Mouse (Mus musculus): ENCODE data around the gene Bean1. TPM values are rescaled to one million over a fixed set of nuclear protein-coding genes. Genes with fewer than 3 reads are reported as not detected.
A peak's percentile ranks its signal among the peaks of the same experiment; 100 is the strongest.

Bean1 gene
- polyA plus RNA-seq (2015; fragmentation: Nextera tagmentation; extraction: Ambion mirVana), result 0.76 and 0.94 TPM in 2 replicates

DNA sequence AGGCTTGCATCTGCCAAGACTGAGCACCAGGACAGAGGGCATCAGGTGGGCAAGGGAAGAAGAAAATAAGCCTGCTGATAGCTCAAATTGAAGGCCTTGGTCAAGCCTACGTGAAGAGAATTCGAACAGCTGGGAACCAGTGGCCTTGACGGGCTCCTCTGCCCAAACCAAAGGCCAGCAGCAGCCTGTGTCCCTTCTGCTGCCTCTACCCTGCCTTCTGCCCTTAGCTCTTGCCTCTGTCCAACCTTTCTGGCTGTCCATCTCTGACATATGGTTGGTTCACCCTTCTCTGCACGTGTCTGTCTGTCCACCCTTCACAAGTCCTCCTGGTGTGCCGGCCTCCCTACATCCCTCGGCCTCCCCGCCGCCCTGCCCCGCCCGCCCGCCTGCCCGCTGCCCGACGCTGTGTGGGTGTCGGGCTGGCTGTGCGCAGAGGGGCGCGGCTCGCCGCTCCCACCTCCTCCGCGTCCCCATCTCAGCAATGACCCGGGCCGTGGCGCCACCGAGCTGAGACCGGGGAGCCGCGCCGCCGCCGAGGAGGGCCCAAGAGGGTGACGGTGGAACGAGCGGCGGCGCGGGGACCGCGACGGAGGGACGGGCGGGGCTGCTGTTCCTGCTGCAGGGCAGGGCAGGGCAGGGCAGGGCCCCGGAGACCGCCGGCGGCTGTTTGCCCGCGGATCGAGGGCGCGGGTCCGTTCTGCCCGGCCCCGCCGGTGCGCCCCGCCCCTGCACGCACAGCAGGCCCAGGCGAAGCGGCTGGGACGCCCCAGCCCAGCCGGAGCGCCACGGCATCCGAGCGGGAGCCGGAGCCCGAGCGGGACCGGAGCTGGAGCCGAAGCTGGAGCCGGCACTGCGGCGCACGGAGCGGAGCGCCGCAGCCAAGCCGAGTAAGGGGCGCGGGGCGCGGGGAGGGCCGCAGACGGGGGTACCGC lies at the start of gene Bean1:
TSS of gene Bean1 (plus strand) at position 325 of the 932 bp plus-strand sequence.
- 2% methylated on average over 71 of the region's 87 CpGs for WGBS
- peak within 1 kb of the TSS; percentile 74 for H3K9ac ChIP-seq (ENCODE audit: low read length)
- no peaks in the 10 kb centered on the region for H3K36me3 ChIP-seq (ENCODE audit: control insufficient read depth, insufficient read depth)
- peak within 1 kb of the TSS; percentile 62 for H3K4me3 ChIP-seq (ENCODE audit: low read length)
- no peak within 1 kb of the TSS for H3K27ac ChIP-seq (ENCODE audit: low read length)
- H3K9me3 ChIP-seq (replicated peaks; ENCODE audit: control insufficient read depth, low read length), result no peaks in the 10 kb centered on the region
- peak within 1 kb of the TSS; percentile 99 for H3K4me2 ChIP-seq (ENCODE audit: low read depth, low read length)
- H3K4me1 ChIP-seq (ENCODE audit: control insufficient read depth, insufficient read depth, low read length), result peaks cover 4% of the 10 kb centered on the region; the same call in 1 of the 2 replicates
- peak; percentile 85 for ATAC-seq (replicated peaks; ENCODE audit: extremely low read depth, insufficient read depth, low FRiP score)
- H3K27me3 ChIP-seq (ENCODE audit: control insufficient read depth, insufficient read depth, low read length), result peaks cover 50% of the 10 kb centered on the region

DNA sequence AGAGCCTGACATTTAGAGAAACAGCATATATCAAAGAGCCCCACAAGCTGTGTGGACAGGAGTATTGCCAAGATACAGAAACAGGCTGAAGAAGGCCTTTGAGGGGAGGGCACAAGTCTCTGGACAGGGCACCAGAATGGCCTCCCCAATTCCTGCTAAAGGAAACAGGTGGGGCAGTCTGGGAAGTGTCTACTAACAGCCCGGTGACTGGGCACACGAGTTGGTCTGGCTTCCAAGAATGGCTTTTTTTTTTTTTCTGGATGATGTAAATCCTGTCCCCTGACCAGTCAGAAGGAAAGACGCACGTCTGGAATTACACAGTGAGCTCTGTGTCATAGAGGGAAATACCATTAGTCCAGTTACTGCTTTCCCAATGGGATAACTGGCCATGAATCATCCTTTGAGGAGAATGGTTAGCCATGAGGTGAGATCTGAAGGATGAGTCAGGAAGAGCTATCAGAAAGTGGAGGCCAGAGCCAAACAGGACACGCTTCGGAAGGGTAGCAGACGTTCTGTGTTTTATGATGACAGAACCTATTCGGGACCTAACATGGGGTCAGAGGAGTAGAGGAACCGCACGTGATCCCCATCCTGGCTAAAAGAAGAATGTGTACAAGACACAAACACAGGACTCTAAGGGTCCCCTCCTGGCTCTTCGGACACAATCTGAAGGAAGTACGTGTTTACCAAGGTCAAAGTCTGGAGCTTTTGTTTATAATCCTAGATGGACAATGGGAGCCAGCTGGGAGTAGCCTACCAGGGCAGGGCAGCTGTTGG lies 48.4 kb upstream of the Bean1 start:
- no peaks in the 10 kb centered on the region for H3K9me3 ChIP-seq (replicated peaks; ENCODE audit: control insufficient read depth, low read length)
- ATAC-seq (replicated peaks; ENCODE audit: extremely low read depth, insufficient read depth, low FRiP score), result no peak
- H3K36me3 ChIP-seq (ENCODE audit: control insufficient read depth, insufficient read depth), result no peaks in the 10 kb centered on the region
- no peaks in the 10 kb centered on the region for H3K27me3 ChIP-seq (ENCODE audit: control insufficient read depth, insufficient read depth, low read length)
- 74% methylated on average over 12 of the region's 12 CpGs for WGBS
- H3K27ac ChIP-seq (ENCODE audit: low read length), result no peak overlapping the region
- H3K4me3 ChIP-seq (ENCODE audit: low read length), result no peak overlapping the region
- H3K4me1 ChIP-seq (ENCODE audit: control insufficient read depth, insufficient read depth, low read length), result no peaks in the 10 kb centered on the region; the same call in 1 of the 2 replicates
- H3K9ac ChIP-seq (ENCODE audit: low read length), result no peak overlapping the region
- no peak overlapping the region for H3K4me2 ChIP-seq (ENCODE audit: low read depth, low read length)

DNA sequence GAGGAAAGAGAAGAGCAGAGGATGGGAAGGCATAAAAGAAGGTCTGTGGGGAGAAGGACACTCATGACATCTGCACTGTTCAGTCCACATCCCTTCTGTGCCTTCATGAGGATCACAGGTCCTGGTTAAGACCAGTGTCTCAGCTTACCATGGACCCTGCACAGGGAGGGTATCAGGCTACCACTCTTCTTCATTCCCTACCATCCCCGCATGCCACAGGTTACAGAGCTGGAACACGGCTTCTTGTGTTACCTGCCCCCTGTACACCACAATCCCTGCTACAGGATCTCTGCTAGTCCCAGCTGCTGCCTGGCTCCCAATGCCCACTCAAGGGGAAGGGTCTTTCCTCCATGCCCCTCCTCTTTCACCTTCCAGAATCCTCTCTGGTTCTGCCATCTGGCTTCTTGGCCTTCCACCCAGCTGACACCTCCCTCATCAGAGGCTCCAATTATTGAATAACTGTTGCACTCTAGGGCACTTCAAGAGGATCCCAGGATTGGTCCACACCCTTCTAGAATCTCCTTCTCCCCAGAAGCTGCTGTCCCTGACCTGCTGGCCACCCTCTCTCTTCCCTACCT lies 47.1 kb upstream of the Bean1 start:
- Histone ChIP-seq H3K4me1 (ENCODE audit: control insufficient read depth, insufficient read depth, low read length) (no peaks in the 10 kb centered on the region; the same call in 1 of the 2 replicates), H3K4me2 (ENCODE audit: low read depth, low read length) (no peak overlapping the region), H3K36me3 (ENCODE audit: control insufficient read depth, insufficient read depth) (no peaks in the 10 kb centered on the region), H3K9ac (ENCODE audit: low read length) (no peak overlapping the region), H3K27ac (ENCODE audit: low read length) (no peak overlapping the region), H3K27me3 (ENCODE audit: control insufficient read depth, insufficient read depth, low read length) (no peaks in the 10 kb centered on the region), H3K9me3 (replicated peaks; ENCODE audit: control insufficient read depth, low read length) (no peaks in the 10 kb centered on the region), H3K4me3 (ENCODE audit: low read length) (no peak overlapping the region)
- no peak for ATAC-seq (replicated peaks; ENCODE audit: extremely low read depth, insufficient read depth, low FRiP score)
- WGBS, result 83% methylated on average over 2 of the region's 2 CpGs

GRCm38 (mm10) chr8:104124534-104124933 lies 45.7 kb upstream of the Bean1 start:
- H3K27me3 ChIP-seq (ENCODE audit: control insufficient read depth, insufficient read depth, low read length), result no peaks in the 10 kb centered on the region
- H3K4me3 ChIP-seq (ENCODE audit: low read length), result no peak overlapping the region
- 75% methylated on average over 5 of the region's 5 CpGs for WGBS
- no peaks in the 10 kb centered on the region; the same call in 1 of the 2 replicates for H3K4me1 ChIP-seq (ENCODE audit: control insufficient read depth, insufficient read depth, low read length)
- no peak overlapping the region for H3K9ac ChIP-seq (ENCODE audit: low read length)
- ATAC-seq (replicated peaks; ENCODE audit: extremely low read depth, insufficient read depth, low FRiP score), result no peak
- no peak overlapping the region for H3K27ac ChIP-seq (ENCODE audit: low read length)
- H3K36me3 ChIP-seq (ENCODE audit: control insufficient read depth, insufficient read depth), result peaks cover 3% of the 10 kb centered on the region; the same call in 1 of the 2 replicates
- H3K9me3 ChIP-seq (replicated peaks; ENCODE audit: control insufficient read depth, low read length), result no peaks in the 10 kb centered on the region
- H3K4me2 ChIP-seq (ENCODE audit: low read depth, low read length), result no peak overlapping the region

- Histone ChIP-seq H3K4me3 (ENCODE audit: low read length) (no peak overlapping the region), H3K27ac (ENCODE audit: low read length) (peak overlapping the region; percentile 33; the same call in 1 of the 2 replicates)
- ATAC-seq (replicated peaks; ENCODE audit: extremely low read depth, insufficient read depth, low FRiP score), result peak; percentile 73; the same call in 1 of the 2 replicates
These were observed 42.9 kb upstream of the Bean1 start for GRCm38 (mm10) chr8:104127160-104127883.

GRCm38 (mm10) chr8:104130916-104131315 lies 39.3 kb upstream of the Bean1 start:
- Histone ChIP-seq H3K9me3 (replicated peaks; ENCODE audit: control insufficient read depth, low read length) (no peaks in the 10 kb centered on the region), H3K27ac (ENCODE audit: low read length) (no peak overlapping the region), H3K4me3 (ENCODE audit: low read length) (no peak overlapping the region), H3K36me3 (ENCODE audit: control insufficient read depth, insufficient read depth) (peaks cover 3% of the 10 kb centered on the region; the same call in 1 of the 2 replicates), H3K4me1 (ENCODE audit: control insufficient read depth, insufficient read depth, low read length) (no peaks in the 10 kb centered on the region; the same call in 1 of the 2 replicates), H3K4me2 (ENCODE audit: low read depth, low read length) (no peak overlapping the region), H3K27me3 (ENCODE audit: control insufficient read depth, insufficient read depth, low read length) (no peaks in the 10 kb centered on the region), H3K9ac (ENCODE audit: low read length) (no peak overlapping the region)
- WGBS, result 93% methylated on average over 9 of the region's 9 CpGs
- ATAC-seq (replicated peaks; ENCODE audit: extremely low read depth, insufficient read depth, low FRiP score), result no peak

More at GRCm38 (mm10) chr8:104127160-104127883, 42.9 kb upstream of the Bean1 start:
- Histone ChIP-seq H3K36me3 (ENCODE audit: control insufficient read depth, insufficient read depth) (peaks cover 3% of the 10 kb centered on the region; the same call in 1 of the 2 replicates), H3K9me3 (replicated peaks; ENCODE audit: control insufficient read depth, low read length) (no peaks in the 10 kb centered on the region), H3K9ac (ENCODE audit: low read length) (no peak overlapping the region), H3K4me2 (ENCODE audit: low read depth, low read length) (0 out of 2 replicates have a peak overlapping the region, but pooled peaks have one; percentile 6), H3K27me3 (ENCODE audit: control insufficient read depth, insufficient read depth, low read length) (no peaks in the 10 kb centered on the region), H3K4me1 (ENCODE audit: control insufficient read depth, insufficient read depth, low read length) (no peaks in the 10 kb centered on the region; the same call in 1 of the 2 replicates)
- 56% methylated on average over 4 of the region's 4 CpGs for WGBS

- Histone ChIP-seq H3K27me3 (ENCODE audit: control insufficient read depth, insufficient read depth, low read length) (no peaks in the 10 kb centered on the region), H3K9me3 (replicated peaks; ENCODE audit: control insufficient read depth, low read length) (no peaks in the 10 kb centered on the region), H3K4me3 (ENCODE audit: low read length) (no peak overlapping the region), H3K4me2 (ENCODE audit: low read depth, low read length) (no peak overlapping the region), H3K27ac (ENCODE audit: low read length) (no peak overlapping the region), H3K36me3 (ENCODE audit: control insufficient read depth, insufficient read depth) (peaks cover 3% of the 10 kb centered on the region; the same call in 1 of the 2 replicates), H3K4me1 (ENCODE audit: control insufficient read depth, insufficient read depth, low read length) (no peaks in the 10 kb centered on the region; the same call in 1 of the 2 replicates), H3K9ac (ENCODE audit: low read length) (no peak overlapping the region)
- ATAC-seq (replicated peaks; ENCODE audit: extremely low read depth, insufficient read depth, low FRiP score), result no peak
- WGBS, result 75% methylated on average over 7 of the region's 7 CpGs
These were observed 38.7 kb upstream of the Bean1 start for GRCm38 (mm10) chr8:104131414-104131975.

- H3K27me3 ChIP-seq (ENCODE audit: control insufficient read depth, insufficient read depth, low read length), result no peaks in the 10 kb centered on the region
- ATAC-seq (replicated peaks; ENCODE audit: extremely low read depth, insufficient read depth, low FRiP score), result no peak
- H3K9me3 ChIP-seq (replicated peaks; ENCODE audit: control insufficient read depth, low read length), result no peaks in the 10 kb centered on the region
- no peaks in the 10 kb centered on the region for H3K36me3 ChIP-seq (ENCODE audit: control insufficient read depth, insufficient read depth)
- no peak overlapping the region for H3K27ac ChIP-seq (ENCODE audit: low read length)
- no peak overlapping the region for H3K4me3 ChIP-seq (ENCODE audit: low read length)
- no peaks in the 10 kb centered on the region for H3K4me1 ChIP-seq (ENCODE audit: control insufficient read depth, insufficient read depth, low read length)
- H3K9ac ChIP-seq (ENCODE audit: low read length), result no peak overlapping the region
- H3K4me2 ChIP-seq (ENCODE audit: low read depth, low read length), result no peak overlapping the region
- WGBS, result 87% methylated on average over 8 of the region's 8 CpGs
These were observed 35.7 kb upstream of the Bean1 start for GRCm38 (mm10) chr8:104134521-104134920.
